Mouse (Mus musculus): ENCODE results near the gene Ccdc89.

- TF ChIP-seq POLR2A (IDR thresholded peaks at IDR 0.05; ENCODE audit: insufficient read depth, low read length), result no peak
- no peak for TF ChIP-seq CTCF (IDR thresholded peaks at IDR 0.05; ENCODE audit: low read depth, low read length)
These were observed 17.0 kb downstream of the Ccdc89 start for GRCm38 (mm10) chr7:90443101-90444091.

All from ES-Bruce4 (cell line).